Mouse (Mus musculus) kidney, postnatal 0 days (tissue): ENCODE data around the gene Ptpro. TPM values are rescaled to one million over a fixed set of nuclear protein-coding genes. Genes with fewer than 3 reads are reported as not detected.

ENCODE experiments used
- ATAC-seq: fragments of 200-750 bp; cut with Nextera tagmentation; replicated peaks from 2 replicates; pipeline ENCODE4 v1.8.0; 2017; ENCODE audit warnings: low read depth, moderate number of reproducible peaks, moderate TSS enrichment, moderate library complexity; ENCODE audit not compliant: low FRiP score
- DNase-seq: peaks from one replicate; pipeline ENCODE4 v3.0.0-alpha.2; 2016; ENCODE audit warnings: low spot score
- H3K27ac ChIP-seq: fragments of 300-500 bp; sonication (generic); 2 replicates; pipeline ENCODE4 v1.5.1; 2014; ENCODE audit warnings: mild to moderate bottlenecking
- H3K27me3 ChIP-seq: fragments of 300-500 bp; sonication (generic); 2 replicates; pipeline ENCODE4 v1.6.1; 2014; ENCODE audit warnings: low read length, mixed read lengths; ENCODE audit not compliant: insufficient read depth
- H3K36me3 ChIP-seq: fragments of 300-500 bp; sonication (generic); 2 replicates; pipeline ENCODE4 v1.6.1; 2014; ENCODE audit warnings: low read length, mixed read lengths; ENCODE audit not compliant: insufficient read depth
- H3K4me1 ChIP-seq: fragments of 300-500 bp; sonication (generic); replicated peaks from 2 replicates; pipeline ENCODE4 v1.6.1; 2014; ENCODE audit warnings: antibody characterized with exemption, low read length, mixed read lengths; ENCODE audit not compliant: insufficient read depth
- H3K4me2 ChIP-seq: fragments of 300-500 bp; sonication (generic); 2 replicates; pipeline ENCODE4 v1.6.1; 2014; ENCODE audit warnings: mild to moderate bottlenecking, low read length, moderate library complexity, mixed read lengths
- H3K4me3 ChIP-seq: fragments of 300-500 bp; sonication (generic); replicated peaks from 2 replicates; pipeline ENCODE4 v1.5.1; 2014; ENCODE audit warnings: low read depth, low read length
- H3K9ac ChIP-seq: fragments of 300-500 bp; sonication (generic); 2 replicates; pipeline ENCODE4 v1.6.1; 2014; ENCODE audit warnings: low read depth, low read length
- H3K9me3 ChIP-seq: fragments of 300-500 bp; sonication (generic); replicated peaks from 2 replicates; pipeline ENCODE4 v1.6.1; 2016; ENCODE audit warnings: low read length, inconsistent platforms, mixed read lengths
- CTCF ChIP-seq: IDR thresholded peaks from 2 replicates; pipeline ENCODE4 v1.5.1; 2016; ENCODE audit warnings: antibody characterized with exemption, low read depth, mild to moderate bottlenecking, moderate library complexity
- WGBS: fragments of 180-500 bp; shearing (Covaris S2); extraction: QIAGEN DNeasy Blood & Tissue Kit; methylation state at CpG from one replicate; pipeline ENCODE4 v1.1.7; 2014; 5-methylcytosine and 5-hydroxymethylcytosine counted together
- polyA plus RNA-seq: library from polyadenylated mRNA; unstranded; fragments of >200 nt; fragmentation: Nextera tagmentation; extraction: Ambion mirVana; gene quantifications from 2 replicates; pipeline ENCODE4 v1.2.1, GENCODE M21; 2015

Ptpro gene
- polyA plus RNA-seq, 1 experiment from 2014 or later, result 18.4 TPM

DNA sequence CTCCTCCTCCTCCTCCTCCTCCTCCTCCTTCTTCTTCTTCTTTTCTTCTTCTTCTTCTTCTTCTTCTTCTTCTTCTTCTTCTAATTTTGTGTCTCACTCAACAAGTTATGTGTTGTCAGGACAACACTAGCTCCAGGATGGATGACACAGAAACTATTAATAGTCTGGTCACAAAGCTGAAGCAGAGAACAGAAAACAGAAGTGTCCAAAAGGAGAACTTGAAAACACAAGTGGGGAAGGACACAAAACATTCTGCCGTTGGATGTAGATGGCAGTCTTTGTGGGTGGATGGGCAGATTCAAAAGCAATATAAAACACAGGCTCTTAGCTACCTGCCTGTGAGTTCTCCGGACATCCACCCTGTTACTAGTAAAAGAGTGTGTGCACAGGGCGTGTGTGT is 158.4 kb downstream of the Ptpro start:
- WGBS, result 83% methylated on average over 3 of the region's 3 CpGs
- no peaks in the 10 kb centered on the region for H3K9me3 ChIP-seq
- TF ChIP-seq CTCF, result no peak
- ATAC-seq (no peak), DNase-seq (no peak)
- no peaks in the 10 kb centered on the region for H3K36me3 ChIP-seq
- H3K4me1 ChIP-seq, result no peaks in the 10 kb centered on the region
- H3K4me2 ChIP-seq, result no peak overlapping the region
- no peaks in the 10 kb centered on the region for H3K27me3 ChIP-seq
- H3K27ac ChIP-seq, result no peak overlapping the region
- no peak overlapping the region for H3K9ac ChIP-seq
- H3K4me3 ChIP-seq, result no peak overlapping the region

DNA sequence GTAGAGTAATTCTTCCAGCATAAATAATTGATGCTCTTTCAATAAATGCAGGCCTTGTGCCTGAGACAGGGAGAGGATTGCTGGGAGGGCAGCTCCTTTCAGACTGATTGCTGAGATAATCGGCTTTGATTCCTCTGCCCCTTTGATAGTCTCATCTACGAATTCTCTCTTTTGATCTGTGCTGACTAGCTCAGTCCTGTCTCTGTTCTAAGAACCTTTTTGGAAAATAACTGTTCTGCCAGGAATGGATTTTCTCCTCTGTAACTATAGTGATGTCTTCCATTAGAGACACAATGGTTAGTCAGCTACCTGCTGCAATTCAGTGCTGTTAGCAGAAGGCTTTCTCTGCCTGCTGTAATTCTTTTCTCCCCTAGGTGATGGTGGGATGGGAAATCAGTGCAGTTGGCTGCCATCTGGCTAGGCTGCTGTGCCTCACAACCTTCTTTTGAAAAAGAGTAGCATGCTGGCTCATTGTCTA is 159.8 kb downstream of the Ptpro start:
- ATAC-seq (no peak), DNase-seq (no peak)
- 24% methylated on average over 2 of the region's 2 CpGs for WGBS
- TF ChIP-seq CTCF, result 0 out of 2 replicates have a peak, but pooled peaks have one; percentile 2
- Histone ChIP-seq H3K9ac (no peak overlapping the region), H3K4me1 (no peaks in the 10 kb centered on the region), H3K27me3 (no peaks in the 10 kb centered on the region), H3K4me3 (no peak overlapping the region), H3K36me3 (no peaks in the 10 kb centered on the region), H3K27ac (no peak overlapping the region), H3K9me3 (no peaks in the 10 kb centered on the region), H3K4me2 (no peak overlapping the region)

DNA sequence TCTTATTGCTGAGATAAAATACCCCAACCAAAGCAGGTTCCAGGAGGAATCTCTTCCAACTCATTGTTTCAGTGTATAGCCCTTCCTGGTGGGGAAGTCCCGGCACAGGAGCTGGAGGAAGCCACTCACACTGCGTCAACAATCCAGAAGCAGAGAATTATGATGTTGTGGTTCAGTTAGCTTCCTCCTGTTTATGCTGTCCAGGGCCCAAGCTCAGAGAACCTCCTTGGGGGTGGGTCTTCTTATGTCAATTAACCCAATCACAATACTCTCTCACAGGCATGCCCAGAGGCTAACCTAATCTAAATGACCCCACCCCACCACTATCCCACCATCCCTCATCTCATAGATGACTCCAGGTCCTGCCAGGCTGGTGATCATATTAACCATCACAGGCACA is 160.9 kb downstream of the Ptpro start:
- H3K4me3 ChIP-seq, result no peak overlapping the region
- H3K9ac ChIP-seq, result no peak overlapping the region
- DNase-seq (no peak), ATAC-seq (no peak)
- no peaks in the 10 kb centered on the region for H3K27me3 ChIP-seq
- no peak for TF ChIP-seq CTCF
- no peaks in the 10 kb centered on the region for H3K36me3 ChIP-seq
- WGBS, result 50% methylated on average over 2 of the region's 2 CpGs
- no peak overlapping the region for H3K4me2 ChIP-seq
- no peaks in the 10 kb centered on the region for H3K9me3 ChIP-seq
- no peak overlapping the region for H3K27ac ChIP-seq
- no peaks in the 10 kb centered on the region for H3K4me1 ChIP-seq

DNA sequence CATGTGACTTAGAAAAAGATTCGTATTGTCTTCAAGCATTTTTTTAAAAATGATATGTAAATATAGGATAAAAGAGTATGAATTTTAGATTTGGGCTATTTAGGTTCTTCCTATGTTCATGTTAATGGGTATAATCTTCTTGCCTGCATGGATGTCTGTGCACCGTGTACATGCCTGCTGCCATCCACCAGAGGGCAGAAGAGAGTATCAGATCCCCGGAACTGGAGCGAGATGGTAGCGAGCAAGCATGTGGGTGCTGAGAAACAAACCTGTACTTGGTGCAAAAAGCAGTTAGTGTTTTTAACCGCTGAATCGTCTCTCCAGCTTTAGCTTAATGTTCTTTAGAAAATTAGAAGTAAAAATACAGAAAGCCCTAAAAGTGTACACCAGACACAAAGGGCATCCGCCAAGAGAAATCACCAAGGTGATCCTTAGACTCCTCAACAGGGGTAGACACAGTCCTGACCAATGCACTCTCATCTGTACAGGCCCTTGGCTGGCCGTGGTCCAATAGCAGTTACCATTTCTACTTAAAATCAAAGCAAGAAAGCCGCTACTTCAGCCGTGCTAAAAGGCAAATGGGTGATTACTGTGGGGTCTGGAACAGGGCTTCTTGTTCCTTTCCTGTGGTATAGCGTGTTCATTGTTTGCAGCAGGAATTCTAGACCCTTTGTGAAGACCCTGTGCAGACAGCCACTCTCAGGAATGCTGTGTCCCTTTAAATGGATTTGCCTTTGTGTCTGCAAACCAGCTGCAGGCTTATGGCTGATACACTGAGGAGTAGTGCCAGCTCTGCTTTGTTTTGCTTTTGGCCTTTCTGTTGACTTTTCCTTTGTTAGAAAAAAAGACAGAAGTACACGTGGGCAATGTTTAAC is 162.6 kb downstream of the Ptpro start:
- ATAC-seq (no peak), DNase-seq (peak; percentile 61)
- Histone ChIP-seq H3K4me3 (no peak overlapping the region), H3K9me3 (no peaks in the 10 kb centered on the region), H3K27ac (no peak overlapping the region), H3K9ac (no peak overlapping the region), H3K36me3 (no peaks in the 10 kb centered on the region), H3K4me2 (no peak overlapping the region), H3K27me3 (no peaks in the 10 kb centered on the region), H3K4me1 (no peaks in the 10 kb centered on the region)
- peak; percentile 78 for TF ChIP-seq CTCF
- WGBS, result 57% methylated on average over 13 of the region's 13 CpGs

DNA sequence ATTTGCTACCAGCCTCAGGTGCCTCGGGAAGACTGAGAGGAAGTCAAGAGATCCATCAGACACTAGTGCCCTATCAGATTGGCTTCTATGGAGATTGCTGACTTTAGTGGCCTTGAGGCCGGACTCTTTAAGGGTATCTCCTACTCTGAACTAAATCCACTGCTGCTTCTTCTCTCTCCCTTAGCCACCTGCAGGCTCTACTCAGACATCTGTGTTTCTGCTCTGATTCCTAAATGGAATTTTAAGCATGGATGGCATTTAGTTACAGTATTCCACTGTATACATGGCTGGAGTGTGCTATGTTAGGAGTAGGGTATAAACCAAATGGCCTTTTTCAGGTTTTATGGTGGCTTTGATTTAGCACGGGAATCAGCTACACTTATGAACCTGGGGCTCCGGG is 170.7 kb downstream of the Ptpro start:
- Histone ChIP-seq H3K27ac (no peak overlapping the region), H3K4me1 (0 out of 2 replicates have a peak, but pooled peaks cover 5% of the 10 kb centered on the region), H3K4me3 (no peak overlapping the region), H3K9me3 (no peaks in the 10 kb centered on the region), H3K9ac (no peak overlapping the region), H3K36me3 (no peaks in the 10 kb centered on the region), H3K27me3 (no peaks in the 10 kb centered on the region), H3K4me2 (no peak overlapping the region)
- WGBS, result 40% methylated on average over 4 of the region's 4 CpGs
- no peak for TF ChIP-seq CTCF
- peak; percentile 25 for DNase-seq
- no peak for ATAC-seq

DNA sequence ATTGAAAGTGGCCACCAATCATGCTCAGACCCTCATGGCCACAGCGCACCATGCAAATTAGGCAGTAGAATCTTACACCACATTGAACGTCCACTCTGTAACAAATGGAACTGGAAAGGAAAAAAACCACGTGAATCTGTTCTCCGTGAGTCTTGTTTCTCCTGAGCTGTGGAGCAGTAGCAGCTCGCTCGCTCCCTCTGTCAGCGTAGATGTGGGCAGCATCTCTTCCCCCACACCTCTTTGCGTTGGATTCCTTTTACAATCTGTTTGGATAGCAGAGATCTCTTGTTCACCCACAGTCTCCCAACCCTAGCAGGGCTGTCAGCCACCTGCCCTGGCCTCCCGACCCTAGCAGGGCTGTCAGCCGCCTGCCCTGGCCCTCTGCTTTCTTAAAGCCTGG is 171.7 kb downstream of the Ptpro start:
- H3K27me3 ChIP-seq, result no peaks in the 10 kb centered on the region
- ATAC-seq (no peak), DNase-seq (no peak)
- no peaks in the 10 kb centered on the region for H3K36me3 ChIP-seq
- H3K4me1 ChIP-seq, result 0 out of 2 replicates have a peak, but pooled peaks cover 5% of the 10 kb centered on the region
- no peaks in the 10 kb centered on the region for H3K9me3 ChIP-seq
- 40% methylated on average over 10 of the region's 10 CpGs for WGBS
- H3K4me2 ChIP-seq, result no peak overlapping the region
- no peak overlapping the region for H3K9ac ChIP-seq
- no peak overlapping the region for H3K4me3 ChIP-seq
- TF ChIP-seq CTCF, result no peak
- H3K27ac ChIP-seq, result no peak overlapping the region
